Mouse (Mus musculus) kidney, postnatal 0 days (tissue): ENCODE results near the gene Ms4a6c. TPM values are rescaled to one million over a fixed set of nuclear protein-coding genes. Genes with fewer than 3 reads are reported as not detected.

Source experiments
- ATAC-seq: fragments of 200-750 bp; cut with Nextera tagmentation; replicated peaks from 2 replicates; pipeline ENCODE4 v1.8.0; 2017; ENCODE audit warnings: low read depth, moderate number of reproducible peaks, moderate TSS enrichment, moderate library complexity; ENCODE audit not compliant: low FRiP score
- DNase-seq: peaks from one replicate; pipeline ENCODE4 v3.0.0-alpha.2; 2016; ENCODE audit warnings: low spot score
- H3K27ac ChIP-seq: fragments of 300-500 bp; sonication (generic); 2 replicates; pipeline ENCODE4 v1.5.1; 2014; ENCODE audit warnings: mild to moderate bottlenecking
- H3K27me3 ChIP-seq: fragments of 300-500 bp; sonication (generic); 2 replicates; pipeline ENCODE4 v1.6.1; 2014; ENCODE audit warnings: low read length, mixed read lengths; ENCODE audit not compliant: insufficient read depth
- H3K36me3 ChIP-seq: fragments of 300-500 bp; sonication (generic); 2 replicates; pipeline ENCODE4 v1.6.1; 2014; ENCODE audit warnings: low read length, mixed read lengths; ENCODE audit not compliant: insufficient read depth
- H3K4me1 ChIP-seq: fragments of 300-500 bp; sonication (generic); replicated peaks from 2 replicates; pipeline ENCODE4 v1.6.1; 2014; ENCODE audit warnings: antibody characterized with exemption, low read length, mixed read lengths; ENCODE audit not compliant: insufficient read depth
- H3K4me2 ChIP-seq: fragments of 300-500 bp; sonication (generic); 2 replicates; pipeline ENCODE4 v1.6.1; 2014; ENCODE audit warnings: mild to moderate bottlenecking, low read length, moderate library complexity, mixed read lengths
- H3K4me3 ChIP-seq: fragments of 300-500 bp; sonication (generic); replicated peaks from 2 replicates; pipeline ENCODE4 v1.5.1; 2014; ENCODE audit warnings: low read depth, low read length
- H3K9ac ChIP-seq: fragments of 300-500 bp; sonication (generic); 2 replicates; pipeline ENCODE4 v1.6.1; 2014; ENCODE audit warnings: low read depth, low read length
- H3K9me3 ChIP-seq: fragments of 300-500 bp; sonication (generic); replicated peaks from 2 replicates; pipeline ENCODE4 v1.6.1; 2016; ENCODE audit warnings: low read length, inconsistent platforms, mixed read lengths
- CTCF ChIP-seq: IDR thresholded peaks from 2 replicates; pipeline ENCODE4 v1.5.1; 2016; ENCODE audit warnings: antibody characterized with exemption, low read depth, mild to moderate bottlenecking, moderate library complexity
- WGBS: fragments of 180-500 bp; shearing (Covaris S2); extraction: QIAGEN DNeasy Blood & Tissue Kit; methylation state at CpG from one replicate; pipeline ENCODE4 v1.1.7; 2014; 5-methylcytosine and 5-hydroxymethylcytosine counted together
- polyA plus RNA-seq: library from polyadenylated mRNA; unstranded; fragments of >200 nt; fragmentation: Nextera tagmentation; extraction: Ambion mirVana; gene quantifications from 2 replicates; pipeline ENCODE4 v1.2.1, GENCODE M21; 2015

The Ms4a6c gene
- polyA plus RNA-seq, 1 experiment from 2014 or later: 7.4 TPM

- Histone ChIP-seq H3K4me3 (no peak overlapping the region), H3K36me3 (no peaks in the 10 kb centered on the region), H3K4me1 (no peaks in the 10 kb centered on the region), H3K9me3 (no peaks in the 10 kb centered on the region), H3K4me2 (no peak overlapping the region), H3K27ac (no peak overlapping the region), H3K9ac (no peak overlapping the region), H3K27me3 (no peaks in the 10 kb centered on the region)
- DNase-seq: no peak
- TF ChIP-seq CTCF: no peak
- WGBS: 83% methylated on average over 3 of the region's 3 CpGs
- ATAC-seq: no peak
Measured at GRCm38 (mm10) chr19:11520146-11520545, 51.0 kb downstream of the Ms4a6c start.

Other genes with a start within 250 kb of the Ms4a6c start
- not detected in 2 replicates for gene Ms4a12, start 236.9 kb upstream of the Ms4a6c start, polyA plus RNA-seq
- gene Ms4a1, start 203.1 kb upstream of the Ms4a6c start, polyA plus RNA-seq: 0.08 and 0.09 TPM in 2 replicates
- gene Ms4a5, start 185.5 kb upstream of the Ms4a6c start, polyA plus RNA-seq: not detected in 2 replicates
- gene Ms4a14, start 154.9 kb upstream of the Ms4a6c start, polyA plus RNA-seq: 0.07 and 0.11 TPM in 2 replicates
- 9.7 and 11.8 TPM in 2 replicates for gene Ms4a7, start 133.2 kb upstream of the Ms4a6c start, polyA plus RNA-seq
- 3.5 and 3.6 TPM in 2 replicates for gene Ms4a4a, start 93.8 kb upstream of the Ms4a6c start, polyA plus RNA-seq
- gene Ms4a4c, start 64.6 kb upstream of the Ms4a6c start, polyA plus RNA-seq: 0.73 and 1.7 TPM in 2 replicates
- 0.26 and 0.28 TPM in 2 replicates for gene Ms4a4b, start 25.8 kb upstream of the Ms4a6c start, polyA plus RNA-seq
- 0.09 TPM in 1 of 2 replicates, not detected in the other for gene Gm8369, start 16.6 kb downstream of the Ms4a6c start, polyA plus RNA-seq
- 4.9 and 5.6 TPM in 2 replicates for gene Ms4a6b, start 47.1 kb downstream of the Ms4a6c start, polyA plus RNA-seq
- 0.23 and 0.58 TPM in 2 replicates for gene Ms4a4d, start 67.4 kb downstream of the Ms4a6c start, polyA plus RNA-seq
- gene Ms4a6d, start 135.5 kb downstream of the Ms4a6c start, polyA plus RNA-seq: 4.7 and 8.0 TPM in 2 replicates
- gene Ms4a2, start 154.4 kb downstream of the Ms4a6c start, polyA plus RNA-seq: 4.6 and 4.8 TPM in 2 replicates
- not detected in 2 replicates for gene Ms4a3, start 171.5 kb downstream of the Ms4a6c start, polyA plus RNA-seq
- gene Oosp2, start 191.2 kb downstream of the Ms4a6c start, polyA plus RNA-seq: not detected in 2 replicates
- not detected in 2 replicates for gene Oosp1, start 221.8 kb downstream of the Ms4a6c start, polyA plus RNA-seq
- gene Oosp3, start 227.7 kb downstream of the Ms4a6c start, polyA plus RNA-seq: not detected in 2 replicates